Mouse (Mus musculus): ENCODE measurements around the gene Slc25a25.

- TF ChIP-seq GATA1 (IDR thresholded peaks at IDR 0.05; ENCODE audit: borderline replicate concordance, low read length): no peak
- no peak for TF ChIP-seq FLI1 (IDR thresholded peaks at IDR 0.05; ENCODE audit: low read length)
Measured at GRCm38 (mm10) chr2:32423481-32424331, 27.5 kb downstream of the Slc25a25 start.

All from megakaryocyte, embryonic 14.5 days (primary cell).